Mouse (Mus musculus) limb, embryonic 13.5 days (tissue): ENCODE data around the gene Otop3. TPM values are rescaled to one million over a fixed set of nuclear protein-coding genes. Genes with fewer than 3 reads are reported as not detected.

Source experiments
- ATAC-seq: fragments of 200-750 bp; cut with Nextera tagmentation; 2 replicates; pipeline ENCODE4 v1.8.0; 2017; ENCODE audit warnings: low read depth, moderate number of reproducible peaks, moderate TSS enrichment; ENCODE audit not compliant: low FRiP score
- H3K27ac ChIP-seq: fragments of 300-500 bp; sonication (generic); 2 replicates; pipeline ENCODE4 v1.5.1; 2015; ENCODE audit warnings: inconsistent platforms, mild to moderate bottlenecking, moderate library complexity
- H3K27me3 ChIP-seq: fragments of 300-500 bp; sonication (generic); 2 replicates; pipeline ENCODE4 v1.6.1; 2015; ENCODE audit warnings: mild to moderate bottlenecking, inconsistent platforms
- H3K36me3 ChIP-seq: fragments of 300-500 bp; sonication (generic); 2 replicates; pipeline ENCODE4 v1.6.1; 2015; ENCODE audit warnings: inconsistent platforms, mild to moderate bottlenecking, moderate library complexity
- H3K4me1 ChIP-seq: fragments of 300-500 bp; sonication (generic); 2 replicates; pipeline ENCODE4 v1.6.1; 2015; ENCODE audit warnings: inconsistent platforms
- H3K4me2 ChIP-seq: fragments of 300-500 bp; sonication (generic); replicated peaks from 2 replicates; pipeline ENCODE4 v1.6.1; 2015; ENCODE audit warnings: inconsistent platforms, mild to moderate bottlenecking, moderate library complexity
- H3K4me3 ChIP-seq: fragments of 300-500 bp; sonication (generic); 2 replicates; pipeline ENCODE4 v1.5.1; 2015; ENCODE audit warnings: moderate library complexity, mild to moderate bottlenecking, inconsistent platforms
- H3K9ac ChIP-seq: fragments of 300-500 bp; sonication (generic); 2 replicates; pipeline ENCODE4 v1.6.1; 2015; ENCODE audit warnings: mild to moderate bottlenecking, inconsistent platforms
- H3K9me3 ChIP-seq: fragments of 300-500 bp; sonication (generic); 2 replicates; pipeline ENCODE4 v1.6.1; 2016; ENCODE audit warnings: inconsistent platforms
- WGBS: fragments of 180-500 bp; shearing (Covaris S2); methylation state at CpG from one replicate; pipeline ENCODE4 v1.1.7; 2015; 5-methylcytosine and 5-hydroxymethylcytosine counted together
- polyA plus RNA-seq: library from polyadenylated mRNA; unstranded; fragments of >200 nt; fragmentation: Nextera tagmentation; extraction: Ambion mirVana; gene quantifications from 2 replicates; pipeline ENCODE4 v1.2.1, GENCODE M21; 2015

Gene Otop3
- polyA plus RNA-seq, 1 experiment from 2014 or later, result not detected

- no peak overlapping the region for H3K9ac ChIP-seq
- 49% methylated on average over 7 of the region's 7 CpGs for WGBS
- no peak for ATAC-seq
Observed at GRCm38 (mm10) chr11:115370368-115370767, 35.8 kb downstream of the Otop3 start.

GRCm38 (mm10) chr11:115371354-115371753 lies 36.8 kb downstream of the Otop3 start:
- no peak overlapping the region for H3K9ac ChIP-seq
- no peaks in the 10 kb centered on the region for H3K36me3 ChIP-seq
- H3K9me3 ChIP-seq, result no peaks in the 10 kb centered on the region
- no peak for ATAC-seq
- 59% methylated on average over 8 of the region's 8 CpGs for WGBS
- H3K4me2 ChIP-seq, result no peak overlapping the region
- no peak overlapping the region for H3K4me3 ChIP-seq
- H3K4me1 ChIP-seq, result peaks cover 19% of the 10 kb centered on the region
- H3K27ac ChIP-seq, result no peak overlapping the region
- peaks cover 98% of the 10 kb centered on the region for H3K27me3 ChIP-seq

More at GRCm38 (mm10) chr11:115370368-115370767, 35.8 kb downstream of the Otop3 start:
- Histone ChIP-seq H3K36me3 (no peaks in the 10 kb centered on the region), H3K4me1 (peaks cover 19% of the 10 kb centered on the region), H3K4me2 (no peak overlapping the region), H3K27ac (no peak overlapping the region), H3K9me3 (no peaks in the 10 kb centered on the region), H3K4me3 (no peak overlapping the region), H3K27me3 (peaks cover 98% of the 10 kb centered on the region)

- Histone ChIP-seq H3K27ac (no peak overlapping the region), H3K27me3 (peaks cover 91% of the 10 kb centered on the region), H3K4me1 (peaks cover 16% of the 10 kb centered on the region), H3K9ac (no peak overlapping the region), H3K4me2 (no peak overlapping the region), H3K9me3 (no peaks in the 10 kb centered on the region), H3K36me3 (no peaks in the 10 kb centered on the region), H3K4me3 (no peak overlapping the region)
- no peak for ATAC-seq
- WGBS, result 59% methylated on average over 1 of the region's 1 CpGs
Observed at GRCm38 (mm10) chr11:115372015-115372414, 37.5 kb downstream of the Otop3 start.

- Histone ChIP-seq H3K27ac (no peak overlapping the region), H3K4me1 (peaks cover 9% of the 10 kb centered on the region), H3K4me3 (no peak overlapping the region), H3K4me2 (no peak overlapping the region), H3K36me3 (no peaks in the 10 kb centered on the region), H3K27me3 (peaks cover 84% of the 10 kb centered on the region), H3K9me3 (no peaks in the 10 kb centered on the region), H3K9ac (no peak overlapping the region)
- ATAC-seq, result no peak
- WGBS, result 46% methylated on average over 2 of the region's 2 CpGs
Observed at GRCm38 (mm10) chr11:115372737-115373136, 38.2 kb downstream of the Otop3 start.

GRCm38 (mm10) chr11:115373805-115374694 lies 39.5 kb downstream of the Otop3 start:
- Histone ChIP-seq H3K27me3 (peaks cover 73% of the 10 kb centered on the region), H3K9me3 (no peaks in the 10 kb centered on the region), H3K4me1 (peaks cover 8% of the 10 kb centered on the region), H3K36me3 (no peaks in the 10 kb centered on the region), H3K4me3 (peak overlapping the region; percentile 38), H3K9ac (peak overlapping the region; percentile 50), H3K27ac (no peak overlapping the region), H3K4me2 (peak overlapping the region; percentile 66)
- 3% methylated on average over 30 of the region's 30 CpGs for WGBS
- no peak for ATAC-seq

GRCm38 (mm10) chr11:115374695-115375425 lies 40.3 kb downstream of the Otop3 start:
- Histone ChIP-seq H3K9ac (no peak overlapping the region), H3K4me3 (no peak overlapping the region), H3K27me3 (peaks cover 65% of the 10 kb centered on the region)

GRCm38 (mm10) chr11:115376722-115377121 lies 42.2 kb downstream of the Otop3 start:
- Histone ChIP-seq H3K27ac (no peak overlapping the region), H3K9me3 (no peaks in the 10 kb centered on the region), H3K36me3 (no peaks in the 10 kb centered on the region), H3K4me1 (peaks cover 15% of the 10 kb centered on the region), H3K9ac (no peak overlapping the region), H3K4me3 (no peak overlapping the region), H3K27me3 (peaks cover 46% of the 10 kb centered on the region), H3K4me2 (no peak overlapping the region)
- 64% methylated on average over 7 of the region's 7 CpGs for WGBS
- no peak for ATAC-seq

More at GRCm38 (mm10) chr11:115374695-115375425, 40.3 kb downstream of the Otop3 start:
- Histone ChIP-seq H3K27ac (no peak overlapping the region), H3K9me3 (no peaks in the 10 kb centered on the region), H3K4me1 (peaks cover 8% of the 10 kb centered on the region), H3K4me2 (peak overlapping the region; percentile 66; the same call in 1 of the 2 replicates), H3K36me3 (no peaks in the 10 kb centered on the region)
- WGBS, result 64% methylated on average over 12 of the region's 12 CpGs
- no peak for ATAC-seq

GRCm38 (mm10) chr11:115377254-115377653 lies 42.7 kb downstream of the Otop3 start:
- no peak overlapping the region for H3K4me3 ChIP-seq
- no peak overlapping the region for H3K27ac ChIP-seq
- no peaks in the 10 kb centered on the region for H3K9me3 ChIP-seq
- ATAC-seq, result no peak
- no peak overlapping the region for H3K9ac ChIP-seq
- H3K4me2 ChIP-seq, result no peak overlapping the region
- no peaks in the 10 kb centered on the region for H3K36me3 ChIP-seq
- peaks cover 15% of the 10 kb centered on the region for H3K4me1 ChIP-seq
- WGBS, result 75% methylated on average over 4 of the region's 4 CpGs
- peaks cover 41% of the 10 kb centered on the region for H3K27me3 ChIP-seq

GRCm38 (mm10) chr11:115377854-115378253 lies 43.3 kb downstream of the Otop3 start:
- H3K4me1 ChIP-seq, result peaks cover 20% of the 10 kb centered on the region
- 84% methylated on average over 7 of the region's 7 CpGs for WGBS
- H3K27ac ChIP-seq, result no peak overlapping the region
- H3K27me3 ChIP-seq, result peaks cover 35% of the 10 kb centered on the region
- no peak for ATAC-seq
- no peak overlapping the region for H3K9ac ChIP-seq
- no peak overlapping the region for H3K4me2 ChIP-seq
- no peaks in the 10 kb centered on the region for H3K9me3 ChIP-seq
- H3K36me3 ChIP-seq, result no peaks in the 10 kb centered on the region
- H3K4me3 ChIP-seq, result no peak overlapping the region

- Histone ChIP-seq H3K36me3 (no peaks in the 10 kb centered on the region), H3K27me3 (peaks cover under 1% of the 10 kb centered on the region; the same call in 1 of the 2 replicates), H3K9me3 (no peaks in the 10 kb centered on the region), H3K4me2 (peak overlapping the region; percentile 87), H3K27ac (no peak overlapping the region; the same call in 1 of the 2 replicates), H3K4me3 (peak overlapping the region; percentile 80), H3K9ac (peak overlapping the region; percentile 90; the same call in 1 of the 2 replicates), H3K4me1 (peaks cover 38% of the 10 kb centered on the region)
- WGBS, result 6% methylated on average over 9 of the region's 9 CpGs
- ATAC-seq, result no peak
Observed at GRCm38 (mm10) chr11:115381276-115381675, 46.7 kb downstream of the Otop3 start.

GRCm38 (mm10) chr11:115381743-115382539 lies 47.4 kb downstream of the Otop3 start, which contains the start of gene Cdr2l:
Gene Cdr2l, plus strand, starts transcription at chr11:115381916.
- Histone ChIP-seq H3K4me2 (peak within 1 kb of the TSS; percentile 87), H3K4me1 (peaks cover 38% of the 10 kb centered on the region), H3K27ac (peak within 1 kb of the TSS; percentile 85), H3K27me3 (no peaks in the 10 kb centered on the region), H3K9me3 (no peaks in the 10 kb centered on the region), H3K9ac (peak within 1 kb of the TSS; percentile 90), H3K4me3 (peak within 1 kb of the TSS; percentile 80), H3K36me3 (no peaks in the 10 kb centered on the region)
- ATAC-seq, result peak; percentile 90
- WGBS, result under 1% methylated on average over 76 of the region's 76 CpGs
